27 mouse cellular contexts compared by ENCODE assay signal in the genomic region with DNA sequence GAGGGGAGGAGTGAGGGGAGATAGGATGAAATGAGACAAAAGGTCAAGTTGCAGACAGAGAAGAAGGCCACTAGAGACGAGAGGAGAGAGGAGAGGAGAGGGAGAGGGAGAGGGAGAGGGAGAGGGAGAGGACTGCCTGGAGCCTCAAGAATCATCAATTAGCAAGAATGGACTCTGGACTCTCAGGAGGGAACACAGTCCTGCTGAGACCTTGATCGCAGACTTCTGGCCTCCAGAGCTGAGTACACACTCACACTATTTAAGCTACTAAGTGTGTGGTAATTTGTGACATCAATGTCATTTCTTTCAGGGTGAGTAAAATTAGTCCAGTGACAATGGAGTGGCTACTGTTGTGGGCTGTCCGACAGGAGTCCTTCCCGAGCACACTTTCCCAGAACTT.
"Had no signal": no experiment of that assay in that cellular context is flagged by ENCODE, and none has a peak within 500 bp of the region (broad histone marks: within the 10 kb centered on the region; RNA-seq: fewer than 3 reads in every experiment).

No protein-coding gene starts in this region.

- H3K4me2 ChIP-seq: heart, embryonic 11.5 days; heart, embryonic 13.5 days; heart, embryonic 15.5 days; hindbrain, embryonic 13.5 days; hindbrain, embryonic 15.5 days; kidney, embryonic 15.5 days; limb, embryonic 12.5 days; liver, embryonic 11.5 days; liver, embryonic 13.5 days; liver, embryonic 15.5 days had no signal

- H3K4me1 ChIP-seq: hindbrain, embryonic 15.5 days; limb, embryonic 10.5 days; limb, embryonic 12.5 days had no signal

- H3K36me3 ChIP-seq: heart, embryonic 13.5 days; heart, embryonic 15.5 days; hindbrain, embryonic 13.5 days; hindbrain, embryonic 15.5 days; kidney, embryonic 15.5 days; limb, embryonic 10.5 days; limb, embryonic 12.5 days; liver, embryonic 13.5 days; liver, embryonic 15.5 days had no signal

- H3K9me3 ChIP-seq: heart, embryonic 13.5 days; heart, embryonic 15.5 days; hindbrain, embryonic 13.5 days; hindbrain, embryonic 15.5 days; kidney, embryonic 15.5 days; limb, embryonic 10.5 days; limb, embryonic 12.5 days; liver, embryonic 13.5 days; liver, embryonic 15.5 days had no signal

- H3K4me3 ChIP-seq: gastrocnemius, adult 2 months; heart, embryonic 13.5 days; heart, embryonic 15.5 days; hindbrain, embryonic 13.5 days; hindbrain, embryonic 15.5 days; kidney, embryonic 15.5 days; left cerebral cortex, adult 2 months; limb, embryonic 10.5 days; limb, embryonic 12.5 days; liver, embryonic 13.5 days; liver, embryonic 15.5 days had no signal

- H3K9ac ChIP-seq: forebrain, postnatal 0 days; heart, embryonic 13.5 days; heart, embryonic 15.5 days; hindbrain, embryonic 13.5 days; hindbrain, embryonic 15.5 days; kidney, embryonic 15.5 days; limb, embryonic 12.5 days; liver, embryonic 13.5 days; liver, embryonic 15.5 days; liver, postnatal 0 days had no signal

- DNase-seq: forebrain, postnatal 0 days; gastrocnemius, adult 2 months; gastrocnemius, postnatal 10 days; gastrocnemius, postnatal 25 days; heart, adult 18-20 months; heart, postnatal 14 days; heart, postnatal 36 days; kidney, adult 18-20 months; kidney, postnatal 14 days; kidney, postnatal 4 days; layer of hippocampus, adult 9-11 months; liver; liver, embryonic 13.5 days; liver, postnatal 0 days had no signal

- H3K27me3 ChIP-seq: heart, embryonic 13.5 days; heart, embryonic 15.5 days; hindbrain, embryonic 13.5 days; hindbrain, embryonic 15.5 days; kidney, embryonic 15.5 days; limb, embryonic 12.5 days; liver, embryonic 13.5 days; liver, embryonic 15.5 days had no signal

- ATAC-seq: forebrain, postnatal 0 days; hindbrain, postnatal 0 days; liver, postnatal 0 days had no signal

- H3K27ac ChIP-seq: gastrocnemius, adult 2 months; heart, embryonic 13.5 days; heart, embryonic 15.5 days; hindbrain, embryonic 13.5 days; hindbrain, embryonic 15.5 days; hindbrain, postnatal 0 days; kidney, embryonic 15.5 days; kidney, postnatal 0 days; left cerebral cortex, adult 2 months; limb, embryonic 10.5 days; limb, embryonic 12.5 days; liver, embryonic 13.5 days; liver, embryonic 15.5 days had no signal
